Mouse (Mus musculus): ENCODE data around the gene Meis1.

DNA sequence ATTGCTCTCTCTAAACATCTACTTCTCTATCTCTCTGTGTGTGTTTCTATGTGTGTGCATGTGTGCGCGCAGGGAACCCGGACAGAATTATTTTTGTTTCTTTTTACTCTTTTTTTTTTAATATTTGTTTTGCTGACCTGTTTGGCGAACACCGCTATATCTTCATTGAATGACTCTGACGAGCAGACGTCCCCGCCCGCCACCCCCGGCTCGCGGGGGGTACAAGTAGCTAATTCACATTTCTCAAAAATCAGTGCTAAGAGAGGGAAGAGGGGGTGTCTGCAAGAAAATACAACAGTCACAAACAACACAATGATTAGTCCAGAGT, 4.7 kb downstream of the Meis1 start:
- TF ChIP-seq CTCF (IDR thresholded peaks at IDR 0.05; ENCODE audit: insufficient read depth, low read depth, low read length), result no peak
- TF ChIP-seq POLR2A (IDR thresholded peaks at IDR 0.05; ENCODE audit: insufficient read depth, low read depth, low read length), result no peak
